Mouse (Mus musculus) olfactory bulb, adult 2 months (tissue): Measurements from ENCODE around the gene Klk5. TPM values are rescaled to one million over a fixed set of nuclear protein-coding genes. Genes with fewer than 3 reads are reported as not detected.

Source experiments
- H3K27ac ChIP-seq: fragments of 200-500 bp; 2 replicates; pipeline ENCODE4 v1.5.1; 2012; ENCODE audit warnings: low read depth, low read length; ENCODE audit not compliant: insufficient read depth
- H3K4me1 ChIP-seq: fragments of 200-500 bp; 2 replicates; pipeline ENCODE4 v1.6.1; 2012; ENCODE audit warnings: low read length; ENCODE audit not compliant: control insufficient read depth, insufficient read depth
- H3K4me3 ChIP-seq: fragments of 200-500 bp; 2 replicates; pipeline ENCODE4 v1.5.1; 2012; ENCODE audit warnings: mild to moderate bottlenecking, low read depth, low read length, moderate library complexity; ENCODE audit not compliant: insufficient read depth
- CTCF ChIP-seq: fragments of 200-500 bp; IDR thresholded peaks from 2 replicates; pipeline ENCODE4 v1.5.1; 2012; ENCODE audit warnings: low read depth, mild to moderate bottlenecking, low read length, moderate library complexity; ENCODE audit not compliant: insufficient read depth
- POLR2A ChIP-seq: fragments of 200-500 bp; IDR thresholded peaks from 2 replicates; pipeline ENCODE4 v1.6.1; 2012; ENCODE audit warnings: mild to moderate bottlenecking, low read depth, low read length, moderate library complexity; ENCODE audit not compliant: insufficient read depth
- WGBS: fragments of 180-500 bp; shearing (Covaris S2); methylation state at CpG from one replicate; pipeline ENCODE4 v1.1.7; 2018; 5-methylcytosine and 5-hydroxymethylcytosine counted together
- polyA plus RNA-seq: library from polyadenylated mRNA; stranded (reverse); fragments of >200 nt; gene quantifications from 2 replicates; pipeline ENCODE4 v1.2.4, GENCODE M21; 2012; ENCODE audit warnings: low replicate concordance; ENCODE audit not compliant: missing spikeins, insufficient read depth, insufficient read length

Gene Klk5
- not detected in 2 replicates for polyA plus RNA-seq

- TF ChIP-seq CTCF (no peak), POLR2A (no peak)
- WGBS, result 70% methylated on average over 3 of the region's 3 CpGs
- H3K4me1 ChIP-seq, result no peaks in the 10 kb centered on the region
- H3K27ac ChIP-seq, result no peak within 1 kb of the TSS
- H3K4me3 ChIP-seq, result no peak within 1 kb of the TSS
Measured at GRCm38 (mm10) chr7:43841701-43842100, at the start of gene Klk5. TSS of gene Klk5 (plus strand) at chr7:43841971.

- Histone ChIP-seq H3K27ac (no peak overlapping the region), H3K4me3 (peak overlapping the region; percentile 58; the same call in 1 of the 2 replicates), H3K4me1 (peaks cover 17% of the 10 kb centered on the region)
- WGBS, result 3% methylated on average over 8 of the region's 8 CpGs
- TF ChIP-seq CTCF, result no peak
- TF ChIP-seq POLR2A, result no peak
Measured at GRCm38 (mm10) chr7:43796355-43796754, 45.4 kb upstream of the Klk5 start.

- Histone ChIP-seq H3K4me3 (peak within 1 kb of the TSS; percentile 58), H3K4me1 (peaks cover 17% of the 10 kb centered on the region), H3K27ac (no peak within 1 kb of the TSS)
- under 1% methylated on average over 28 of the region's 28 CpGs for WGBS
- TF ChIP-seq CTCF (no peak), POLR2A (no peak)
Measured at GRCm38 (mm10) chr7:43797333-43797769, 44.4 kb upstream of the Klk5 start, which contains the start of gene Klk8. TSS of gene Klk8 (plus strand) at chr7:43797577.

- WGBS, result 34% methylated on average over 13 of the region's 13 CpGs
- no peak for TF ChIP-seq CTCF
- TF ChIP-seq POLR2A, result no peak
- Histone ChIP-seq H3K27ac (no peak overlapping the region), H3K4me3 (peak overlapping the region; percentile 58; the same call in 1 of the 2 replicates), H3K4me1 (peaks cover 17% of the 10 kb centered on the region)
Measured at GRCm38 (mm10) chr7:43797844-43798462, 43.8 kb upstream of the Klk5 start.

GRCm38 (mm10) chr7:43799876-43800275, 41.9 kb upstream of the Klk5 start:
- 70% methylated on average over 7 of the region's 7 CpGs for WGBS

GRCm38 (mm10) chr7:43810994-43811393, 30.8 kb upstream of the Klk5 start, which contains the start of gene Klk7:
TSS of gene Klk7 (plus strand) at chr7:43811294.
- Histone ChIP-seq H3K4me3 (no peak within 1 kb of the TSS), H3K4me1 (no peaks in the 10 kb centered on the region), H3K27ac (no peak within 1 kb of the TSS)
- WGBS, result 41% methylated on average over 5 of the region's 5 CpGs
- TF ChIP-seq POLR2A, result no peak
- TF ChIP-seq CTCF, result no peak

More at GRCm38 (mm10) chr7:43799876-43800275, 41.9 kb upstream of the Klk5 start:
- Histone ChIP-seq H3K4me1 (peaks cover 17% of the 10 kb centered on the region), H3K27ac (no peak overlapping the region), H3K4me3 (no peak overlapping the region)
- TF ChIP-seq CTCF (no peak), POLR2A (no peak)

- 91% methylated on average over 7 of the region's 7 CpGs for WGBS
- TF ChIP-seq CTCF (no peak), POLR2A (no peak)
- Histone ChIP-seq H3K27ac (no peak overlapping the region), H3K4me3 (no peak overlapping the region), H3K4me1 (no peaks in the 10 kb centered on the region)
Measured at GRCm38 (mm10) chr7:43815211-43815610, 26.6 kb upstream of the Klk5 start.

- Histone ChIP-seq H3K4me3 (no peak overlapping the region), H3K4me1 (no peaks in the 10 kb centered on the region), H3K27ac (no peak overlapping the region)
- no peak for TF ChIP-seq CTCF
- no peak for TF ChIP-seq POLR2A
Measured at GRCm38 (mm10) chr7:43816746-43817145, 25.0 kb upstream of the Klk5 start.

- WGBS, result 92% methylated on average over 7 of the region's 7 CpGs
- TF ChIP-seq CTCF (no peak), POLR2A (no peak)
- H3K27ac ChIP-seq, result no peak overlapping the region
- H3K4me3 ChIP-seq, result no peak overlapping the region
- H3K4me1 ChIP-seq, result no peaks in the 10 kb centered on the region
Measured at GRCm38 (mm10) chr7:43821581-43821980, 20.2 kb upstream of the Klk5 start.

- Histone ChIP-seq H3K4me3 (no peak within 1 kb of the TSS), H3K4me1 (no peaks in the 10 kb centered on the region), H3K27ac (no peak within 1 kb of the TSS)
- no peak for TF ChIP-seq CTCF
- no peak for TF ChIP-seq POLR2A
- WGBS, result 79% methylated on average over 10 of the region's 10 CpGs
Measured at GRCm38 (mm10) chr7:43824199-43824598, 17.6 kb upstream of the Klk5 start, which contains the start of gene Klk6. TSS of gene Klk6 (plus strand) at chr7:43824499.
